Mouse (Mus musculus): ENCODE results near the gene Amd1.

Gene Amd1

DNA sequence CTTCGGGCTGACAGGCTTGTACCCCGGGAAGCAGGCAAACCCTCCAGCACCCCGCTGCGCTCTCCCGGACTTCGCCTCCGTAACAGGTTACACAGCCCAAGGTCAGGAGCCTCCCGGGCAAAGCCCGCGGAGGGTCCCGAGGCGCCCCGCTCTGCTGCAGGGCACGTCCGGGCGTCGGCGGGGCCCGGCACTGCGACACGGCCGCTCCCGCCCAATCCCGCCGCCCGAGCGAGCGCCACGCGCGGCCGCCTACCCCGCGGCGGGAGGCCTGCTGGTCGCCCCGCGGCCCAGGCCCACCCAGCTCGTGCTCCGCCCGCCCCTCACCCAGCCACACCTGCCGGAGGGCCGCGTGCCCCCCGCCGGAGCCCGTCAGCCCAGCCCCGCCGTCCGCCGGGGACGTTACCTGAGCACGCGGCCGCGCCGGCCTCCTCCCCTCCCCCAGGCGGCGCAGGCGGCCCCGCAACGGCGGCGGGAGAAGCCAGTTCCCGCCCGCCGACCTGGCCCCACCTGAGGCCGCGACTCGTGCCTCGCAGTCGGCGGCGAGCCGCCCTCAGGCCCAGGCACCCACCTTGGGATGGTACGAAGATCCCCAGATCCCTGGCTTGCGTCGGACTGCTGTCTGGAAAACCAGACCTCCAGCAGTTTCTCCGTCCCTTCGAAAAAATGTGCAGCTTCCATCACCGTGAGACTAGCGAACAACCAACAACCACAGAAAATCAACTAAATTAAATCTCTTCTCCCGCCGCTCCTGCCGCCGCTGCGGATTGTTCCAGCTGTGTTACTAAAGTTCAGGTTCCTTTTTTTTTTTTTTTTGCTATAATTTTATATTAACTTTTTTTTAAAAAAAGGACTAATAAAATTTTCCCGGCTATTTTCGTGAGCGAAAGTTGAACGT, 558 bp downstream of the Amd1 start:
- peak; percentile 5 to 27 for DNase-seq (ENCODE audit: low spot score in 2 of 2)

DNA sequence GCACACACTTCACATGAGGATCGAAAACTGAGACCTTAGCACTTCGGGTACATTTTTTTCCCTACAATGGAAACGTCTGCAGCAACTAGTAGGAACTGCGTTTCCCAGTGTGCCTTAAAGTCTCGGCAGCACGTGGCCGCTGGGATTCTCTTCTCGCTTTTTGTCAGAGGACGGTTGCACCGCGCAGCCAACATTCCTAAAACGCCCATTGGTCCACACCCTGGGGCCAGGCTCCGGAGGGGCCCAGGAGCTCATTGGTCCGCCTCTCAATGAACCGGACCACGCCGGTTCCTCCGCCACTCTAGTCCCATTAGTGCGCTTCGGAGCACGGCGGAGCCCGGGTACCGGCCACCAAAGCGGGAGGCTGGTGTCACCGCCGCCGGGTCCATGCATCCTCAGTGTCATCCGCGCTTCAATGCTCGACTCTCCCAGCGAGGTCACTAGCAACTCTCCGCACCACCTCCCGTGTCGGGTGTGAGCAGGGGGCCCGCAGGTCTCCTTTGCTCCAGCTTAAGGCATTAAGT, 1.3 kb downstream of the Amd1 start:
- DNase-seq (ENCODE audit: low spot score in 2 of 2), result peak; percentile 79 to 85

DNA sequence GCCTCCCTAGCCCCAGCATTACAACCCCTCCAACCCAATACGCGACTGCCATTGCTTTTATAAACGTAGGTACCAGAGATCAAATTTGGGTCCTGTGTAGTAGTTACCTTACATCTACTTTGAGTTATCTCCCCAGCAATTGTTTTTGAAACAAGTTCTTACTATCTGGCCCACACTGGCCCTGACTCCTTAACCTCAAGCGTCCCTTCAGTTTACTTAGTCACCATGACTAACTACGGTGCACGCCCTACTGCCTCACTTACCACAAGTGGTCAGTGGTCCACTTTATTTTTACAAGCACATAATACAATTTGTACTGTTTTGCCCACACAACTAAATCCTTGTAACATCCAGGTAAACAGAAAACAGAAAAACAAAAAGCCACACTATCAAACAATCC, 9.3 kb downstream of the Amd1 start:
- DNase-seq (ENCODE audit: low spot score in 2 of 2), result no peak

GRCm38 (mm10) chr10:40286767-40287166, 15.2 kb downstream of the Amd1 start:
- no peak for DNase-seq (ENCODE audit: low spot score in 2 of 2)

- DNase-seq (ENCODE audit: low spot score in 2 of 2), result no peak
Observed at GRCm38 (mm10) chr10:40285571-40285970, 16.4 kb downstream of the Amd1 start.

GRCm38 (mm10) chr10:40284997-40285396, 17.0 kb downstream of the Amd1 start:
- DNase-seq (ENCODE audit: low spot score in 2 of 2), result no peak

- DNase-seq (ENCODE audit: low spot score in 2 of 2), result peak; percentile 25 to 38
Observed at GRCm38 (mm10) chr10:40284179-40284831, 17.7 kb downstream of the Amd1 start.

- DNase-seq (ENCODE audit: low spot score in 2 of 2), result no peak
Observed at GRCm38 (mm10) chr10:40283636-40284035, 18.4 kb downstream of the Amd1 start.

- DNase-seq (ENCODE audit: low spot score in 2 of 2), result no peak
Observed at GRCm38 (mm10) chr10:40281565-40281964, 20.4 kb downstream of the Amd1 start.

- DNase-seq (ENCODE audit: low spot score in 2 of 2), result no peak
Observed at GRCm38 (mm10) chr10:40278317-40278716, 23.7 kb downstream of the Amd1 start.

- DNase-seq (ENCODE audit: low spot score in 2 of 2), result no peak
Observed at GRCm38 (mm10) chr10:40275991-40276390, 26.0 kb downstream of the Amd1 start.

GRCm38 (mm10) chr10:40273938-40274337, 28.0 kb downstream of the Amd1 start:
- DNase-seq (ENCODE audit: low spot score in 2 of 2), result no peak

GRCm38 (mm10) chr10:40271216-40271615, 30.8 kb downstream of the Amd1 start:
- no peak for DNase-seq (ENCODE audit: low spot score in 2 of 2)

DNA sequence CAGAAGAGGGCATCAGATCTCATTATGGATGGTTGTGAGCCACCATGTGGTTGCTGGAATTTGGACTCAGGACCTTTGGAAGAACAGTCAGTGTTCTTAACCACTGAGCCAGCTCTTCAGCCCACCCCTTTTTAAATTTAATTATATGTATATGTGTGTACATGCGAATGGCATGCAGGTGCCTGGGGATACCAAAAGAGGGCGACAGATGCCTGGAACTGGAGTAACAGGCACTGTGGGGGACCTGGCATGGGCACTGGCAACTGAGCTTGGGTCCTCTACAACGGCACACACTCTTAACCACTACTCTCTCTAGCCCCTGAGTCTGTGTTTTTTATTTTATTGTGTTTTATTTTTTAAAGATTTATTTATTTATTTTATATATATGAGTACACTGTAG, 37.1 kb downstream of the Amd1 start:
- DNase-seq (ENCODE audit: low spot score in 2 of 2), result no peak

DNA sequence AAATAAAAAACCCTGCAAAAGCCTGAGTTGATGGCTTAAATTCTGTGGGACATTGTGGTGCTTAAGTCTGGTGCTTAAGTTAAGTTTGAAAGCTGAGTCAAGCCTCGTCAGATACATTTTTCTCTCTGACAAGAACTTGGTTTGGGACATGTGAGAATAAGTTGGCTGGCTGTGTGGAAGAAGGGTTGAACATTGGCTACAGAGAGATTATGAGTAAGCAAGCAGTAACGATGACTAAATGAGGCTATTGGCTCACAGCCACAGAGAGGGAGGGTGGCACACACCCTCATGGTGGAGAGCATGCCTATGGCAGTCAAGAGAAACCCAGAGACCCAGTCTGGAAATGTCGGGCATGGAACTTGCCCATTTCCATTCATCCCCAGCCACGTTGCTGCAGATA, 38.3 kb downstream of the Amd1 start:
- DNase-seq (ENCODE audit: low spot score in 2 of 2), result no peak

DNA sequence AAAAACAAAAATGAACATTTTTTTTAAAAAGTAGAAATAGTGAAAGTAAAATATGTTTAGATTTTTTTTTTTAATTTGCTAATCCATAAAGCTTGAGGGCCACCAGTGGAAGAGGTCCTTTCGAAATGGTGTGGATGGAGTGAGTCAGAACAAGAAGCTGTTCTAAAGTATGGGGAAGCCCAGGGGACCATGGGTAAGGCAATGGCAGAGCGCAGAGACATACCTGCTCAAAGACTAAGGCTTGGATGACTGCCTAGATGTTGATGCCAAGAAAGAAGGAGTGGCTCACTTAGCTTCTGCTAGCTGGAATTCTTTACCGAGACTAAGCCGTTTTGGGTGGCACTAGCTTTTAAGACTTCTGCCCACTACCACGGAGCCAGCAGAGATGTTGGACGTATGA, 39.8 kb downstream of the Amd1 start:
- no peak for DNase-seq (ENCODE audit: low spot score in 2 of 2)

DNA sequence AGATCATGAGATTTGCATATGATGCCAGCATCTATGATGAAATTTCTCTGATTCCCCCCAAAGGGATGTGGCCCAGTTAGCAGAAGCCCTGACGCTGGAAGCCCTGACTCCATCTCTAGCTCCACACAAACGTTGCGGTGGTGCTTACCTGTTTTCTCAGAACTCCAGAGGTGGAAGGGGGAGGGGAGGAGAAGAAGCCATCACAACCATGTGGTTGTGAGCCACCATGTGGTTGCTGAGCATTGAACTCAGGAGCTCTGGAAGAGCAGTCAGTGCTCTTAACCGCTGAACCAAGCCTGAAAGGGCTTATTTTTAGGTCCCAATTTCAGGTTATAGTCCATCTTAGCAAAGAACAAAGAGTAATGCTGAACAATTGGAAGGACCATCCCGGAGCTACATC, 41.7 kb downstream of the Amd1 start:
- DNase-seq (ENCODE audit: low spot score in 2 of 2), result no peak

GRCm38 (mm10) chr10:40259542-40259941, 42.4 kb downstream of the Amd1 start:
- no peak for DNase-seq (ENCODE audit: low spot score in 2 of 2)

DNA sequence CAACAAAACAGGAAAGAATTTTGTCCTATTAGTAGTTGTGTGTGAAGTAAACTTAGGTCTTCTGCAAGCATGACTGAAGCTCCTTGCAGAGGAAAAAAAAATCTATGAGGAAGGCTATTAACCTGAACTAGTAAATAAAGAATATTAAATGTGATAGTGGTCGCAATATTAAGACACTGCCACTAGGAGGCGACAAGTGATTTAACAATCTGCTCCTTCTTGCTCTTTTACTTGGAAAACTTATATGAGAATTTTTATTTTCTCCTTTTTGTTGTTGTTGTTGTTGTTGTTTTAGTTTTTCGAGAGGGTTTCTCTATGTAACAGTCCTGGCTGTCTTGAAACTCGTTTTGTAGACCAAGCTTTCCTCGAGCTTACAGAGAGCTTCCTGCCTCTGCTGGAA, 43.0 kb downstream of the Amd1 start:
- peak in 1 of 2 experiments; percentile 21 for DNase-seq (ENCODE audit: low spot score in 2 of 2)

DNA sequence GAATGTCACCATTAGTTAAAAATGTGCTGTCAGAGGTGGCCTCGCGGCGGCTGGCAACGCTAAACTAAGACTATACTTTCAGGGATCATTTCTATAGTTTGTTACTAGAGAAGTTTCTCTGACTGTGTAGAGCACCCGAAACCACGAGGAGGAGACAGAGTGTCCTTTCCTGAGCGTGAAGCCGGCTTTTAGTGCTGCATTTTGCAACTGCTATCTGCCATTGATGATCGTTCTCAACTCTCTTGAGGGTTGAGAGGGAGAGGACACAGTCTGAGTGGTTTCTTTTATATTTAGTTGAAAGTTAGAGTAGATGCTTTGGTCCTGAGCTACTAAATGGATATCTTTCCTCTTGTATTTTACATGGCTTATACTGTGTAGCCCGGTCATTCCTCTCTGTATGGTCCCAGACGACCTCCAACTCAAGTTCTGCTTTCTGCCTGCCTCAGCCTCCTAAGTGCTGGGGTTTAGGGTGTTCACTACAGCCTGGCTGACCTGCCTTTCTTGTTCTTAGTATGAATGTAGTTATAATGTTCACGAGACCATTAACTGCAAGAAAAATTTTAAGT, 43.5 kb downstream of the Amd1 start:
- peak; percentile 24 to 32 for DNase-seq (ENCODE audit: low spot score in 2 of 2)

DNA sequence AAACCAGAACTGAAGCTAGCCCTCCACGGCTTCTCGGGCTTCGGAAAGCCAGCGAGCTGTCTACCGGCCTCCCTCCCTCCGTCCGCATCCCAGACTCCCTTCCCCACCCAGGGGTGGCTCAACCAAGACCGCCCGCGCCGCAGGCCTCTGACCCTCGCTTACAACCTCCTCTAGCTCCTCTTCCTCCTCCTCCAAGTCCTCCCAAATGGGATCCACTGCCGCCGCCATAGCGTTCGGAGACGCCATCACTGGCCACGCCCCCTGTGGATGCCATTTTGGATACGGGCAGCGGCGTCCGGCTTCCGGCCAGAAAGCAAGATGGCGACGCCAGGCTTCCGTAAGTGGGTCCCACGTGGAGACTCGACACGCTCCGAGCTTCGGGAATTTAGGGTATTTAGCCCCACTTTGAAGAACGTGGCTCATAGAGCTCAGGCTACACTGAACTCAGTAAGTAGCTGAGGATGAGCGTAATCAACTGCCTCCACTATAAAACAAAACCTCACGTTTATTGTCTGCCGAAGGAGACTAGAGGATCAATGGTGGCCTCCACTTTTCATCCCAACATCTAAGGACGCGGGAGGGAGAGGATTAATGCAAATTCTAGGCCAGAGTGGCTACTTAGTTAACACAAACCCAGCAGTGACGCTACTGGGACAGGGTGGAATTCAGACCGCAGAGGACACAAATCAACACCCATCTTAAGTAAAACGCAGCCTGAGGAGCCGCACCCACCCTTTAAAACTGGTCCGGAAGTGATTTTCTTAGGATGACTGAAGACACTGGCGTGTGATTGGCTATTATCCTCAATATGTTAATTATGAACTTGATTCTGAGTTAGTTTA, 44.4 kb downstream of the Amd1 start, which contains the start of gene Gtf3c6:
TSS of gene Gtf3c6 (minus strand) at position 695 of the 842 bp plus-strand sequence.
- DNase-seq (ENCODE audit: low spot score in 2 of 2), result peak; percentile 89 to 90
